Mouse (Mus musculus): Measurements from ENCODE around the gene Gm4871.

Gm4871 gene

DNA sequence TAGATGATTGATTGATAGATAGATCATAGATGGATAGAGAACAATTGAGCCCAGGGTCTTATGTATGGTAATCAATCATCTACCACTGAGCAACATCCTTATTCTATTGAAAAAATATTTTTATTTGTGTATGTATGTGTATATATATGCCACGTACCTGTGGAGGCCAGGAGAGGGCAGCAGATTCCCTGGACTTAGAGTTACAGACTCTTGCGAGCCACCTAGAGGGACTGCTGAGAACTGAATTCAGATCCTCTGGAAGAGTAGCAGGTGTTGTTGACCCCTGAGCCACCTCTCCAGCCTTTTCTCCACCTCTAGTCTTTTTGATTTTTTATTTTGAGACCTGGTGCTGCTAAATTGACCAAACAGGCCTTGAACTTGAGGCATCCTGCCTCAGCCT, 34.1 kb downstream of the Gm4871 start:
- no peak for DNase-seq (ENCODE audit: low spot score in 2 of 2)

GRCm38 (mm10) chr5:144990481-144990880, 42.1 kb downstream of the Gm4871 start:
- no peak for DNase-seq (ENCODE audit: low spot score in 2 of 2)

DNA sequence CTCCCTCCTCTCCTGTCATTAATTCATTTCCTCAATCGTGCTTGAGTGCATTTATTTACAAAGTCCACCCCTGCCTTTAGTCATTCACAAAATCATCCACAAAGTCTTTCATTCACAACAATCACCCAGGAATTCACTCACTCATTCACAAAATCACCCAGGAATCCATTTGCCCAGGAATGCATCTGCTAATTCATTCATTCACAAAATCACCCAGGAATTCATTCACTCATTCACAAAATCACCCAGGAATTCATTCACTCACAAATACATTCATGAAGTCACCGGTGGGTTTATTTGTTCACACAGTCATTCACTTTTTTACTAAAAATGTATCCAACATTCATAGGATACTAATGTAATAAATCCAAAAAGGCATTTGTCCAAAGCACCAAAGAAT, 42.5 kb downstream of the Gm4871 start:
- no peak for DNase-seq (ENCODE audit: low spot score in 2 of 2)

GRCm38 (mm10) chr5:144989061-144989405, 43.5 kb downstream of the Gm4871 start:
- DNase-seq (ENCODE audit: low spot score in 2 of 2): no peak

- DNase-seq (ENCODE audit: low spot score in 2 of 2): peak in 1 of 2 experiments; percentile 26
These were observed 44.1 kb downstream of the Gm4871 start for GRCm38 (mm10) chr5:144988340-144989060.

- no peak for DNase-seq (ENCODE audit: low spot score in 2 of 2)
These were observed 45.0 kb downstream of the Gm4871 start for GRCm38 (mm10) chr5:144987561-144987960.

- no peak for DNase-seq (ENCODE audit: low spot score in 2 of 2)
These were observed 47.7 kb downstream of the Gm4871 start for GRCm38 (mm10) chr5:144984839-144985238.

DNA sequence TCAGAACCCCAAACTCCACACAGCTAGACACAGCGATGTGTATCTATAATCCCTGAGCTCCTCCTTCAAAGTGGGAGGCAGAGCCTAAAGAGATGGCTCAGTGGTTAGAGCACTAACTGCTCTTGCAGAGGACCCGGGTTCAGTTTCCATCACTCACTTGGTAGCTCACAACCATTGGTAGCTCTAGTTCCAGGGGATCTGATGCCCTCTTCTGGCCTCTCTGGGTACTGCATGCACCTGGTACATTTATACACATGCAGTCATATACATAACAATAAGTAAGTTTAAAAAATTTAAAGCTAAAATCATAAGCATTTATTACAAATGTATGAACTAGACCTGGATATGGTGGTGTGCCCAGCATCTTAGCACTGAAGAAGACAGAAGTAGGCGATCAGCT, 49.3 kb downstream of the Gm4871 start:
- DNase-seq (ENCODE audit: low spot score in 2 of 2): no peak

All from cerebellum, postnatal 4 days (tissue).